Mouse (Mus musculus) hindbrain, embryonic 12.5 days (tissue): Measurements from ENCODE around the gene Gck. TPM values are rescaled to one million over a fixed set of nuclear protein-coding genes. Genes with fewer than 3 reads are reported as not detected.

Experiments used
- ATAC-seq: fragments of 200-750 bp; cut with Nextera tagmentation; 2 replicates; pipeline ENCODE4 v1.8.0; 2017; ENCODE audit warnings: moderate TSS enrichment; ENCODE audit not compliant: low FRiP score
- H3K27ac ChIP-seq: fragments of 300-500 bp; sonication (generic); 2 replicates; pipeline ENCODE4 v1.5.1; 2016; ENCODE audit warnings: mild to moderate bottlenecking
- H3K27me3 ChIP-seq: fragments of 300-500 bp; sonication (generic); 2 replicates; pipeline ENCODE4 v1.6.1; 2016; ENCODE audit warnings: mild to moderate bottlenecking
- H3K36me3 ChIP-seq: fragments of 300-500 bp; sonication (generic); 2 replicates; pipeline ENCODE4 v1.6.1; 2016; ENCODE audit warnings: mild to moderate bottlenecking
- H3K4me1 ChIP-seq: fragments of 300-500 bp; sonication (generic); 2 replicates; pipeline ENCODE4 v1.6.1; 2016
- H3K4me2 ChIP-seq: fragments of 300-500 bp; sonication (generic); replicated peaks from 2 replicates; pipeline ENCODE4 v1.6.1; 2016; ENCODE audit warnings: mild to moderate bottlenecking
- H3K4me3 ChIP-seq: fragments of 300-500 bp; sonication (generic); 2 replicates; pipeline ENCODE4 v1.5.1; 2016; ENCODE audit warnings: mild to moderate bottlenecking
- H3K9ac ChIP-seq: fragments of 300-500 bp; sonication (generic); 2 replicates; pipeline ENCODE4 v1.6.1; 2016; ENCODE audit warnings: mild to moderate bottlenecking, moderate library complexity
- H3K9me3 ChIP-seq: fragments of 300-500 bp; sonication (generic); replicated peaks from 2 replicates; pipeline ENCODE4 v1.6.1; 2016; ENCODE audit warnings: mild to moderate bottlenecking
- WGBS: fragments of 180-500 bp; shearing (Covaris S2); methylation state at CpG from one replicate; pipeline ENCODE4 v1.1.7; 2016; 5-methylcytosine and 5-hydroxymethylcytosine counted together
- polyA plus RNA-seq: library from polyadenylated mRNA; unstranded; fragments of >200 nt; fragmentation: Nextera tagmentation; extraction: Ambion mirVana; gene quantifications from 2 replicates; pipeline ENCODE4 v1.2.1, GENCODE M21; 2016

Gene Gck
- polyA plus RNA-seq, 1 experiment from 2014 or later = 3.6 TPM

- H3K4me3 ChIP-seq = no peak overlapping the region
- no peak overlapping the region for H3K4me2 ChIP-seq
- no peak overlapping the region for H3K9ac ChIP-seq
- no peaks in the 10 kb centered on the region for H3K36me3 ChIP-seq
- no peak overlapping the region for H3K27ac ChIP-seq
- H3K9me3 ChIP-seq = no peaks in the 10 kb centered on the region
- no peak for ATAC-seq
- peaks cover 20% of the 10 kb centered on the region for H3K4me1 ChIP-seq
- no peaks in the 10 kb centered on the region for H3K27me3 ChIP-seq
- WGBS = 17% methylated on average over 9 of the region's 9 CpGs
Measured at GRCm38 (mm10) chr11:5886187-5886586, 63.7 kb downstream of the Gck start.

- WGBS = 82% methylated on average over 8 of the region's 8 CpGs
- Histone ChIP-seq H3K9ac (no peak overlapping the region), H3K36me3 (no peaks in the 10 kb centered on the region), H3K4me3 (no peak overlapping the region), H3K4me2 (no peak overlapping the region), H3K27ac (no peak overlapping the region), H3K9me3 (no peaks in the 10 kb centered on the region), H3K4me1 (peaks cover 18% of the 10 kb centered on the region), H3K27me3 (no peaks in the 10 kb centered on the region)
- no peak for ATAC-seq
Measured at GRCm38 (mm10) chr11:5882518-5882917, 67.4 kb downstream of the Gck start.

GRCm38 (mm10) chr11:5879905-5880304 lies 70.0 kb downstream of the Gck start:
- Histone ChIP-seq H3K27ac (no peak overlapping the region), H3K36me3 (peaks cover 6% of the 10 kb centered on the region; the same call in 1 of the 2 replicates), H3K4me2 (no peak overlapping the region), H3K4me3 (no peak overlapping the region), H3K9me3 (no peaks in the 10 kb centered on the region), H3K27me3 (no peaks in the 10 kb centered on the region), H3K4me1 (peaks cover 15% of the 10 kb centered on the region), H3K9ac (no peak overlapping the region)
- ATAC-seq = no peak
- 50% methylated on average over 5 of the region's 5 CpGs for WGBS

- ATAC-seq = no peak
Measured at GRCm38 (mm10) chr11:5878661-5879060, 71.2 kb downstream of the Gck start.

GRCm38 (mm10) chr11:5877921-5878526 lies 71.9 kb downstream of the Gck start, which contains the start of gene Pold2:
Gene Pold2 (minus strand): TSS chr11:5878292.
- Histone ChIP-seq H3K9me3 (no peaks in the 10 kb centered on the region), H3K4me1 (peaks cover 15% of the 10 kb centered on the region), H3K36me3 (peaks cover 23% of the 10 kb centered on the region), H3K27me3 (no peaks in the 10 kb centered on the region), H3K4me3 (peak within 1 kb of the TSS; percentile 65), H3K27ac (peak within 1 kb of the TSS; percentile 90), H3K9ac (peak within 1 kb of the TSS; percentile 66), H3K4me2 (peak within 1 kb of the TSS; percentile 56)
- under 1% methylated on average over 38 of the region's 52 CpGs for WGBS
- ATAC-seq = peak; percentile 98

More at GRCm38 (mm10) chr11:5878661-5879060, 71.2 kb downstream of the Gck start:
- Histone ChIP-seq H3K4me1 (peaks cover 15% of the 10 kb centered on the region), H3K4me2 (peak overlapping the region; percentile 56), H3K27me3 (no peaks in the 10 kb centered on the region), H3K27ac (peak overlapping the region; percentile 90), H3K36me3 (peaks cover 17% of the 10 kb centered on the region), H3K4me3 (peak overlapping the region; percentile 65), H3K9me3 (no peaks in the 10 kb centered on the region), H3K9ac (peak overlapping the region; percentile 58)
- 44% methylated on average over 8 of the region's 8 CpGs for WGBS

- H3K36me3 ChIP-seq = peaks cover 29% of the 10 kb centered on the region
- peak overlapping the region; percentile 65 for H3K4me3 ChIP-seq
- H3K9me3 ChIP-seq = no peaks in the 10 kb centered on the region
- peak overlapping the region; percentile 56 for H3K4me2 ChIP-seq
- 5% methylated on average over 5 of the region's 5 CpGs for WGBS
- no peak overlapping the region for H3K27ac ChIP-seq
- no peak for ATAC-seq
- peak overlapping the region; percentile 51 for H3K9ac ChIP-seq
- peaks cover 15% of the 10 kb centered on the region for H3K4me1 ChIP-seq
- H3K27me3 ChIP-seq = no peaks in the 10 kb centered on the region
Measured at GRCm38 (mm10) chr11:5877421-5877820, 72.5 kb downstream of the Gck start.

GRCm38 (mm10) chr11:5873192-5873591 lies 76.7 kb downstream of the Gck start:
- Histone ChIP-seq H3K27ac (no peak overlapping the region), H3K9me3 (no peaks in the 10 kb centered on the region), H3K27me3 (no peaks in the 10 kb centered on the region), H3K4me1 (peaks cover 12% of the 10 kb centered on the region), H3K9ac (no peak overlapping the region), H3K4me3 (no peak overlapping the region), H3K4me2 (no peak overlapping the region), H3K36me3 (peaks cover 59% of the 10 kb centered on the region)
- ATAC-seq = no peak
- WGBS = 98% methylated on average over 9 of the region's 9 CpGs

- peaks cover 12% of the 10 kb centered on the region for H3K4me1 ChIP-seq
Measured at GRCm38 (mm10) chr11:5872707-5873106, 77.2 kb downstream of the Gck start.

GRCm38 (mm10) chr11:5870069-5870468 lies 79.8 kb downstream of the Gck start:
- Histone ChIP-seq H3K4me3 (no peak overlapping the region), H3K4me2 (no peak overlapping the region), H3K9me3 (no peaks in the 10 kb centered on the region), H3K27me3 (no peaks in the 10 kb centered on the region), H3K27ac (no peak overlapping the region), H3K9ac (no peak overlapping the region), H3K4me1 (no peaks in the 10 kb centered on the region), H3K36me3 (peaks cover 55% of the 10 kb centered on the region)
- no peak for ATAC-seq
- WGBS = 95% methylated on average over 16 of the region's 16 CpGs

More at GRCm38 (mm10) chr11:5872707-5873106, 77.2 kb downstream of the Gck start:
- H3K9me3 ChIP-seq = no peaks in the 10 kb centered on the region
- H3K9ac ChIP-seq = no peak overlapping the region
- 95% methylated on average over 11 of the region's 11 CpGs for WGBS
- no peaks in the 10 kb centered on the region for H3K27me3 ChIP-seq
- no peak overlapping the region for H3K27ac ChIP-seq
- peaks cover 59% of the 10 kb centered on the region for H3K36me3 ChIP-seq
- H3K4me3 ChIP-seq = no peak overlapping the region
- no peak for ATAC-seq
- no peak overlapping the region for H3K4me2 ChIP-seq

GRCm38 (mm10) chr11:5869331-5869730 lies 80.5 kb downstream of the Gck start:
- Histone ChIP-seq H3K9me3 (no peaks in the 10 kb centered on the region), H3K27me3 (peaks cover under 1% of the 10 kb centered on the region; the same call in 1 of the 2 replicates), H3K36me3 (peaks cover 49% of the 10 kb centered on the region), H3K4me1 (no peaks in the 10 kb centered on the region), H3K4me3 (no peak overlapping the region), H3K27ac (no peak overlapping the region), H3K4me2 (no peak overlapping the region), H3K9ac (no peak overlapping the region)
- ATAC-seq = no peak
- 94% methylated on average over 16 of the region's 16 CpGs for WGBS

- no peak for ATAC-seq
- no peak overlapping the region for H3K9ac ChIP-seq
- no peak overlapping the region for H3K4me3 ChIP-seq
- H3K4me2 ChIP-seq = no peak overlapping the region
- H3K27me3 ChIP-seq = peaks cover 10% of the 10 kb centered on the region
- no peaks in the 10 kb centered on the region for H3K9me3 ChIP-seq
- no peaks in the 10 kb centered on the region for H3K4me1 ChIP-seq
- 94% methylated on average over 12 of the region's 12 CpGs for whole genome bisulfite sequencing
- H3K27ac ChIP-seq = no peak overlapping the region
- peaks cover 39% of the 10 kb centered on the region for H3K36me3 ChIP-seq
Measured at GRCm38 (mm10) chr11:5868324-5868723, 81.6 kb downstream of the Gck start.

- Histone ChIP-seq H3K4me1 (peaks cover 8% of the 10 kb centered on the region), H3K9me3 (no peaks in the 10 kb centered on the region), H3K4me2 (no peak overlapping the region), H3K27me3 (peaks cover 21% of the 10 kb centered on the region), H3K9ac (no peak overlapping the region), H3K27ac (no peak overlapping the region), H3K36me3 (peaks cover 28% of the 10 kb centered on the region), H3K4me3 (no peak overlapping the region)
- 84% methylated on average over 2 of the region's 2 CpGs for WGBS
- no peak for ATAC-seq
Measured at GRCm38 (mm10) chr11:5867196-5867595, 82.7 kb downstream of the Gck start.
